Mouse (Mus musculus) G1E (cell line): ENCODE data around the gene Mlxip.

Experiments used
- CTCF ChIP-seq: IDR thresholded peaks from 2 replicates; pipeline ENCODE4 v1.5.1; 2012; ENCODE audit warnings: low read depth, low read length, inconsistent platforms, mixed read lengths
- GATA1 ChIP-seq: IDR thresholded peaks from 2 replicates; pipeline ENCODE4 v1.6.1; 2012; ENCODE audit warnings: borderline replicate concordance, low read length, inconsistent platforms, mixed read lengths
- GATA2 ChIP-seq: IDR thresholded peaks from 2 replicates; pipeline ENCODE4 v1.6.1; 2012; ENCODE audit warnings: low read depth, low read length, inconsistent platforms, borderline replicate concordance
- POLR2AphosphoS5 ChIP-seq: IDR thresholded peaks from 2 replicates; pipeline ENCODE4 v1.6.1; 2012; ENCODE audit warnings: low read depth, low read length, inconsistent platforms; ENCODE audit not compliant: insufficient replicate concordance
- TAL1 ChIP-seq: conservative IDR thresholded peaks from 2 replicates; pipeline ENCODE4 v1.6.1; 2012; ENCODE audit warnings: low read depth, low read length, inconsistent platforms, mixed read lengths

DNA sequence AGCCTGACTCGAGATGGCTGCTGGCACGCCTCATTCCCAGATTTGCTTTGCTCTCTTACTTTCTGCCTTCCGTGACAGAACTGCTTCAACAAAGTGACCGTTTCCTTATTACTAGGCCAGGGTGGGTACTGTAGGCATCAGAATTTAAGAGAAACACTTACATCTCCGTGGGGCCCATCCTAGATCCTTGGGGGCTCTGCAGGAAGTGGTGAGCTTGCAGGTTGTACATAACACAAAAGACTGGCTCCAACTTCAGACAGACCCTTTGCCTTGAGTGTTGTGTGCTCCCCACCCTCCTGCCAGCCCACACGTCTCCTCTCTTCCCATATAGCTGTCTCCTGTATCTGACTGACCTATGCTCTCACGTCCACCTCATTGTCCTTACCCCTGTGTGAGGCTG is 57.3 kb downstream of the Mlxip start:
- TF ChIP-seq CTCF (no peak), POLR2AphosphoS5 (no peak), TAL1 (no peak), GATA1 (no peak), GATA2 (no peak)
